Mouse (Mus musculus): ENCODE measurements around the gene Nup54.

The Nup54 gene

DNA sequence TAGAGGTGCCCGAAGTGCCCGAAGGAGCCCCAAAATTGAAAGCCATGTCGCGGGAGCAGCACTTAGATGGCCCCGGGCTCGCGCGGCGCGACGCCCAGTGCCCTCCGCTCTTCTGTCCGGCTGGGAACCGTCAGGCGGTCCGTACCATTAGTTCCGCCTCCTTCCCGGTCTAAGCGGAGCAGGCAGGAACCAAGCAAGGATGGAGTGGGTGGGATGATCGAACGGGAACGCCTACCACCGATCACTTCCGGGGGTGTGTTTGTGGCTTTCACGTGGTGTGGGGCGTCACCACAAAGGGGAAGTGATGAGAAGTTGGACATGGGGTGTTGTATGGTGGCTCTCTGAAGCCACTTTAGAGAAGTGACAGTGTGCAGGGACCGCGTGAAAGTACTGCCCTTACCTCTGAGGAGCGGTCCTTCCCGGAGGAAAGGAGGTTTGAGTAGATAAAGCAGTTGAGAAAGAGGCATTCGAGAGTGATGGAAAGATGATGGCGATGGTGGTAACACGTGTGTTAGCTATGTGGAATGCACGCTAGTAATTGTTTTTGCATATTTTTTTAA is at the start of gene Nup54:
Gene Nup54, minus strand, starts transcription at position 195 of the 560 bp plus-strand sequence.
- peak; percentile 94 for DNase-seq

GRCm38 (mm10) chr5:92472863-92473262 is 37.8 kb upstream of the Nup54 start:
- peak; percentile 28 for DNase-seq

GRCm38 (mm10) chr5:92471531-92471930 is 36.5 kb upstream of the Nup54 start:
- no peak for DNase-seq

DNA sequence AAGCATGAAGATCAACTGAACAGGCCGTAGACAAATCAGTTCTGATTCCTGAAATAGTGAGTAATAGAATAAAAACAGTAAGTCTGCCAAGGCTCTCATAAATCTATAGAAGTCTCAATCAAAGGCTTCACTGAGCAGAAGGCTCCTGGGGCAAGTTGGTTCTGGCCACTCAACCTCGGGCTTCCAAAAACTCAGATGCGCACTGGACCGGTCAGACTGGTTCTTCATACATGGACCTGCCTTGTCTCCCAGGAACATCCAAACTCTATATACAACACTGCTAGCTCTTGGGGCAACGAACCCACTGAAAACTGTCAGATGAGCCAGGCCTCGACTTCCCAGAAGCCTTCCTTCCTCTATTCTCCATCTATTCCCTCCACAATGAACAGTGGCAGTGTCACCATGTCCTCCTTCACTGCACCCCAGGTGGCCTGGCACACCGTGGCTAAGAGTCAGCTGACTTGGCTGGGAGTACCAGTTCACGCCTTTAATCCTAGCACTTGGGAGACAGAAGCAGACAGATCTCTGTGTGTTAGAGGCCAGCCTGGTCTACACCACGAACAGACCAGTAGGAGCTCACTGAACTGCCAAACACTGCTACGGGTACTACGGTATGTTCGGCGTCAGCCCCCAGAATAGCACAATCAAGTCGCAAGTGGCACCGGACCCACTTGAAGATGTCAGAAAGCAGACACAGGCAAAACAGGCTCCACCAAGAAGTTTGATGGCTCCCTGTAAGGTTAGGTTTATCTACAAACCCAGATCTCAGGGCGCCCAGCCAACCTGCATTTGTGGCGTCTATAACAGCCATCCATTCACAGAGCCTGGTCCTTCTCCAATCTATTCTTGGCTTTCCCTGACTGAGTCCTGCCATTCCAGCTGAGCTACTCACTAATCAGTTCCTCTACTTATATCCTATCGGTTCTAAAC is 34.4 kb upstream of the Nup54 start:
- DNase-seq: no peak

- DNase-seq: no peak
Observed at GRCm38 (mm10) chr5:92468234-92468633, 33.2 kb upstream of the Nup54 start.

GRCm38 (mm10) chr5:92467102-92467766 is 32.2 kb upstream of the Nup54 start:
- DNase-seq: no peak

DNA sequence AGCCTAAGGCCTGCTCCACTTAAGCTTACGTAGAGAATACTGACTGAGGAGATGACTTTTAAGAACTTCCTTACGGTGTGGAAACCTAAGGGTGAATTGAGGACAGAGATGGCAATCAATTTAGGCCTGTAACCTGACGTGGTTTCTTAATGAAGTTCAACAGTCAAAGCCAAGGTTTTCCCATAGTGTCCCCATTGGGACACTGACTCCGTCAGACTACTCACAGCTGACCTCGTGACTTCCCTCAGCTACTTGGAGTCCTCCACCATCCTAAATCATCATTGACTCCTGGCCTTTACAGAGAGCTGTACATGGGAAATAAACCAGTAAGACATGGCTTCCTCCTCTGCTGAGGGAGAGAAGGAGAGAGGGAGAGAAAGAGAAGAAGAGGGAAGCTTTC is 30.5 kb upstream of the Nup54 start:
- no peak for DNase-seq

DNA sequence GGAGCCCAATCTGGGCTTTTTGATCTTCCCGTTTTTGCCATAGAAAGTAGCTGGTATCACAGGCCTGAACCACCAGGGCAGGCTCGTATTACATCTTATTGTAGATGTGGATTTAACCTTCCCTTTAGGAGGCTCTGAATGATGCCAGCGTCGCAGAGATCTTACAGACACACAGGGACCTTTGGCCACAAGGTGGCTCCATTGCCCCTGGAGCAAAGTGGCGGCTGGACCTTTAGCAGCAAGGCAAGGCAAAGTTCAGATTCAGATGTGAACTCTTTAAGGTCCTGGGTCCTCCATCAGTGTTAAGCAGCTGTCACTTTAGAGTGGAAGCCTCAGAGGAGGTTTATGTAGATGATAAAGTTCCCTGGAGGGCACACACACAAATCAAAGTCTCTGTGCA is 26.3 kb upstream of the Nup54 start:
- peak; percentile 85 for DNase-seq

- DNase-seq: no peak
Observed at GRCm38 (mm10) chr5:92458726-92459125, 23.7 kb upstream of the Nup54 start.

DNA sequence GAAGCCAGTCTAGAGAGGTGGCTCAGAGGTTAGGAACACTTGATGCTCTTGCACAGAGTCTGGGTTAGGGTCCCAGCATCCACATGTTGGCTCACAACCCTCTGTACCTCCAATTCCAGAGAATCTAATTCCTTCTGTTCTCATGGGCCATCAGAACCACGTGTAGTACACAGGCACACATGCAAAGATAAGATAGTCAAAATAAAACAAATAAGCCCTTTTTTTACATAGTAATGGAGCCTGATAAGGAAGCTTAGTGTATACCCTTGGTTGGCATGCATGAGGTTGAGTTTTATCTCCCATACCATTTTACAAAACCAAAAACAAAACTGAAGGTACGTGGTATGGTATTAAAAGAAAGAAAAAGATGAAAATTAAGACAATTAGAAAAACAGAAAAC is 22.4 kb upstream of the Nup54 start:
- DNase-seq: no peak

DNA sequence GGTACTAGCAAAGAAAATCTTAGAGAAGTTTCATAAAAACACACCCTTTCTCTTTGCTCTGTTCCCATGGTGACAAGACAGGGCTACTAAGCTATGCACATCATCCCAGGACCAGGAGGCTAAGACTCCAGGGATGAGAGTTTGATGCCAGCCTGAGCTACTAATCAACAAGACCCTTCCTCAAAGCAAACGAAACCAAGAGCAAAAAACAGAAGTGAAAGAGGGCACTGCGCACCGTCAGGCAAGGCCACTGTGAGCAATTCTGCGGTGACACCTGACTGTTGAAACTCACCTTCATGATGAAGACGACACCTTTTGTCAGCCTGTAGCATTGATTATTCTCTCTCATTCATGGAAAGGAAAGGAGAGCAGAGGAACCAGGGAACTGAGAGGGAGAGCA is 17.9 kb upstream of the Nup54 start:
- DNase-seq: no peak

- no peak for DNase-seq
Observed at GRCm38 (mm10) chr5:92446736-92447135, 11.7 kb upstream of the Nup54 start.

- DNase-seq: no peak
Observed at GRCm38 (mm10) chr5:92445016-92445415, 10.0 kb upstream of the Nup54 start.

DNA sequence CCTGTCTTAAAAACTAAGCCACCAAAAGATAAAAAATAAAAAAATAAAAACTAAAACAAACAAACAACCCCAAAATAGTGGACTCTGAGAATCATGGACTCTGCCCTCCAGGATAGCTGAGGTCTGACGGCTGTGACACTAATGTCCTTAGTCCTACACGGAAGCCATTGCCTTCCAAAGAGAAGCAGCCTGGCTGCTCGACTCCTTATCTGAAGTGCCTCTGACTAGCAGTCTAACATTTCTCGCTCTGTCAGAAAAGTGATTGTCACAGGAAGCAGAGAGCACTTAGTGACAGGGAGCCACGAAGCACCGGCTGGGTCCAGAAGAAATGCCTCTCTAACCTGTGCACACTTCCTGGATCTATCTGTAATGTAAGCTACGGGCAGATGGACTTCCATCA is 7.9 kb upstream of the Nup54 start:
- no peak for DNase-seq

DNA sequence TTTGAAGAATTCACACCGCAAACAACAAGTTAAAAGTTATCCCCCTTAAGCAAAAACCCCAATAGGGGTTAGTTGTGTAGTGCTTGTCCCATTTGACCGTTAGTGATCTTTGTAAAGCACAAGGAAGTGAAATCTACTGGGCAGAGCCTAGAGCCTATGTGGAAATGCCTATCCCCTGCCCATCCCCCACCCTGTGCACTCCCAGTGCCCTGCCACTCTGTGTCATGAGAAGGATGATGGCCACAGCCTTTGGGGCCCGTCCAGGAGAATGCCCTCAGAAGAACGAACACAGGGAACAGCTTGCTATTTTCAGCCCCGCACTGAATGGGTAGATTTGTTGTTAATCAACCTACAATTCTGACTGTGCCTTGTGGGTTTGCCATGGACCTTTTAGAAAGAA is 6.5 kb upstream of the Nup54 start:
- DNase-seq: peak; percentile 16

- DNase-seq: no peak
Observed at GRCm38 (mm10) chr5:92438540-92438939, 3.5 kb upstream of the Nup54 start.

GRCm38 (mm10) chr5:92434571-92434985 is 441 bp downstream of the Nup54 start:
- no peak for DNase-seq

GRCm38 (mm10) chr5:92434070-92434469 is 949 bp downstream of the Nup54 start:
- DNase-seq: no peak

- no peak for DNase-seq
Observed at GRCm38 (mm10) chr5:92431611-92432010, 3.4 kb downstream of the Nup54 start.

GRCm38 (mm10) chr5:92430723-92431122 is 4.3 kb downstream of the Nup54 start:
- DNase-seq: no peak

DNA sequence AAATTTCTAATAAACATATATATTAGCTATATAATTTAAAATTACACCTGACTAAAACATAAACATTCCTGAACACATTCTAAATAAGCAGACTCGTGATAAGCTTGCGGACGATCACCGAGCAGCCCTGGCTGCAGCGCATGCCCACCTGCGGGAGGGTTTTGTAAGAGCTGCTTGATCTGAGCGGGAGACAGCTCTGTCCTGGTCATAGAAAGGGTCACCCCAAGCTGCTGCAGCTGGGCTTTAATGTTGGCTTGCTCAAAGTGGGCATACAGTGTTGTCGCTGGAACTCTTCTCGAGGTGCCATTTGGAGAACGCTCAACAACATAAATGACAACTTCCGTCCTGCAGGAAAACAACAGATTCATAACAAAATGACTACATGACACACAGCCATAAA is 10.9 kb downstream of the Nup54 start:
- no peak for DNase-seq

DNA sequence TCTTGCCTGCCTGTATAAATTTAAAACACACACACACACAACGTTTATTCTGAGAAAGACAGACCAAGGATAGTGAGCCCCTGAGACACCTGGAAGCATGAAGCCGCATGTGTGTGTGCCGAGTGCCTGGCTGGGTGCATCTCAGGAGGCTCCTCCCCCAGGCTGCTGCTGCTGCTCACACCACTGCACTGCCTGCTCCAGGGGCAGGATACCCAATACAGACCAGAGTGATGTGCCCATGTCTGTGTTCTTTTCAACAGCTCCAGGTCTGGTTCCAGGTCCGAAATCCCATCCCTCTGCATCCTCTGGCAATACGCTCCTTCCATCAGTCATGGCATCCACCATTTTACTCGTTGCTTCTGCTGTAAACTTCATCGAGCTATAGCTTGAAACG is 21.0 kb downstream of the Nup54 start:
- DNase-seq: no peak

GRCm38 (mm10) chr5:92413271-92413981 is 21.6 kb downstream of the Nup54 start:
- DNase-seq: no peak
